Mouse (Mus musculus): ENCODE measurements around the gene Foxi2.

DNA sequence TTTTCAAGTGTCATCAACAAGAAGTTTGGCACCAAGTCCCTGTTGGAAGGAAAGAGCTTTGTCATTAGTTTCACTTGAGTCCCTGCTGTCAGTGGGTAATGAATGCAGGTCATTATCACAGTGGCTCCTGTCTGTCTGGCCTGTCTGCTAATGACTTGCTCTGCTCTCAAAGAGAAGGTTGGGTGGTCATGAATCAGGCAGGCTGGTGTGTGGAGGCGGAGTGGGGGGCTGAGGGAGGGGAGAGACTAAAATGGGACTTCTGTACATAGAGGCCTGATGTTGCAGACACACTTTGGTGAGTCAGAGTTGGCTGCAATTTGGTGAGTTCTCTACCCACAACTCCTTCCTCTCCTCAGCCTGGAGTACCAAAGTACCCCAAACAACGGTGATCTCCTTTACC is 20.8 kb downstream of the Foxi2 start:
- TF ChIP-seq CTCF (conservative IDR thresholded peaks at IDR 0.05 in 1 of 2, IDR thresholded peaks at IDR 0.05 in 1 of 2; ENCODE audit: low read depth in 2 of 2, low read length in 2 of 2), result no peak
- no peak for TF ChIP-seq ZMIZ1 (IDR thresholded peaks at IDR 0.05; ENCODE audit: low read depth, low read length)
- TF ChIP-seq MAFK (IDR thresholded peaks at IDR 0.05; ENCODE audit: insufficient replicate concordance, low read length), result no peak
- no peak for TF ChIP-seq POLR2A (IDR thresholded peaks at IDR 0.05; ENCODE audit: low read depth, low read length)
- TF ChIP-seq TCF12 (IDR thresholded peaks at IDR 0.05; ENCODE audit: low read depth, low read length), result no peak
